Mouse (Mus musculus) urinary bladder, adult 18-20 months (tissue): ENCODE results near the gene Mc3r.

Source experiments
- DNase-seq, 2 experiments: peaks; one replicate each; pipeline ENCODE4 v3.0.0; 2022; ENCODE audit warnings: low spot score in 2 of 2, mixed read lengths in 2 of 2

The Mc3r gene

GRCm38 (mm10) chr2:172249336-172249735 lies 1.0 kb downstream of the Mc3r start:
- no peak for DNase-seq

DNA sequence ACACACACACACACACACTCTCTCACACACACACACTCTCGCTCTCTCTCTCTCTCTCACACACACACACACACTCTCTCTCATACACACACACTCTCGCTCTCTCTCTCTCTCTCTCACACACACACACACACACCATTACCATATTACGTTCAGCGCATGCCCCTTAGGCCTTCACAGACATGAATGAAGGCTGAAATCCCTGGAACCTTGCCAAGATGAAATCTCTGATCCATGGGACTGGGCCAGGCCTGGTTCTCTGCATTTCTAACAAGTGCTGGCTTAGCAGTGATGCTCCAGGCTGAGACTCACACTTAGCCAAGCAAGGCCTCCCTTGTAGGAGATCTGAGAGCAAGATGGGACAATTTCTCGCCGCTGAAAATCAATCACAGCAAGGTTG lies 8.1 kb downstream of the Mc3r start:
- no peak for DNase-seq

DNA sequence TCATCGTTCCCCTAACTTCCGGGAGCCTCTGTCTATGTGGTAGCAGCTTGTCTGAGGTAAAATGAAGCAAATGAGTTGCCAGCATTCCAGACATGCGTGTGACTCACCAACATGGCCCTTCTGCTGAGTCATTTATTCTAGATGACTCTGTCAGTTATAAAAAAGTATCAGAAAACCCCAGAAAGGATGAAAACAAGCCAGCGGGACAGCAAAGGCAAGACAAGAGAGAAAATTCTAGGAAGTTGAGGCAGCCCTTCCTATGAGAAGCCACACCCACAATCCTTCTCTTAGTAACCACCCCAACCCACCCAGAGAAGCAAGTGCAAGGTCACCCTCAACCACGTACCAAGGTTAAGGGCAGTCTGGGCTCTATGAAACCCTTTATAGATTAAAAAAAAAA lies 8.7 kb downstream of the Mc3r start:
- DNase-seq = no peak

GRCm38 (mm10) chr2:172257471-172258065 lies 9.3 kb downstream of the Mc3r start:
- DNase-seq = no peak

DNA sequence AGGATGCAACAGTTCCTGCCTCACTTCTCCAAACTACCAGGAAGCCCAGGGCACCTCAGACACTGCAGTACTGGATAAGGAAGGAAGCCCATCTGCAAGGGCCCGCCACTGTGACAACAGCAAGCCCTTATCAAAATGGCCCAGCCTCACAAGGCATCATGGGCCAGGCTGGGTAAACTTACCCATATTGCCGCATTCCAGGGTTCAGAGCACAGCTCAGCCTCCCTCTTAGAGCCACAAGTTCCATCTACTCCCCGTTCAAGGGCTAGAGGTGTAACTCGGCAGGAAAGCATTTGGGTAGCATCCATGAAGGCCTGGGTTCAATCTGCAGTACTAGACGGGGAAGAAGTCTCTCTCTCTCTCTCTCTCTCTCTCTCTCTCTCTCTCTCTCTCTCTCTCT lies 11.8 kb downstream of the Mc3r start:
- no peak for DNase-seq

- DNase-seq = no peak
These were observed 13.1 kb downstream of the Mc3r start for GRCm38 (mm10) chr2:172261441-172261840.

DNA sequence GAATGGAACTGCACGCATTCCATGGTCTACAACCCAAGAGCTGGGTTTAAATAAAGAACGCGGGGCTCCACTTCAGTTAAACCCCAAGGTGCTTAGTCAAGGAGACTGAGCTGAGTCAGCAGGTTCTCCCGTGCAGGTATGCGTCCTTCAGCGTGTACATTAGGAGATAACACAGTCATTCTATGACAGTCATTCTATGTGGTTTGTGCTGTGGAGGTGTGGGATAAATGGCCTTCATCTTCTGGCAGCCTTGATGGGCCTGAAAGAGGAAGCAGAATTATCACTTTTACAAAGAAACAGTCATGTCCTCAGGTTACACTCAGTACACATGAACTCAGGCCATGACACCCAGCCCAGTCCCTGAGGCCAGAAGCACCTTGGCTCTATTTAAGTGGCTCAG lies 14.9 kb downstream of the Mc3r start:
- no peak for DNase-seq

- DNase-seq = no peak
These were observed 21.6 kb downstream of the Mc3r start for GRCm38 (mm10) chr2:172269907-172270306.

GRCm38 (mm10) chr2:172270485-172270944 lies 22.2 kb downstream of the Mc3r start:
- DNase-seq = no peak

GRCm38 (mm10) chr2:172270974-172271697 lies 22.8 kb downstream of the Mc3r start:
- no peak for DNase-seq

GRCm38 (mm10) chr2:172274662-172275061 lies 26.4 kb downstream of the Mc3r start:
- DNase-seq = no peak

DNA sequence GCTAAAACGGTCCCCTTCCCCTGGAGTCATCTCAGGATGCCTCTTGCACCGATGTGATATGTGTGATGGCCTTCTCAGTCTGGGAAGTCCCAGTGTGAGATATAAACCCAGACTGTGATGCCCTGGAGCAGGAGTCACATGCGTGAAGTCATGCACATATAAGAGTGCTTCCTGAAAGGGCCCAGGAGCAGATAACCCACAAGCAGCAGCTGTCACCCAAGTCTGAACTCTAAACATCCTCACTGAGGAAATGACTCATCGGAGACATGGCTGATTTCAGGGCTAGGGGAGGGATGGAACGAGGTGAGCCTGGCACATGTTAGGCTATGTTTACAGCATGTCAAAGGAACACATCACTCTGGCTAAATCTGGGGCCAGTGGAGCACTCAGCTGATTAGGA lies 27.9 kb downstream of the Mc3r start:
- DNase-seq = no peak

GRCm38 (mm10) chr2:172278979-172279378 lies 30.7 kb downstream of the Mc3r start:
- DNase-seq = no peak

- DNase-seq = no peak
These were observed 33.9 kb downstream of the Mc3r start for GRCm38 (mm10) chr2:172282071-172282710.

DNA sequence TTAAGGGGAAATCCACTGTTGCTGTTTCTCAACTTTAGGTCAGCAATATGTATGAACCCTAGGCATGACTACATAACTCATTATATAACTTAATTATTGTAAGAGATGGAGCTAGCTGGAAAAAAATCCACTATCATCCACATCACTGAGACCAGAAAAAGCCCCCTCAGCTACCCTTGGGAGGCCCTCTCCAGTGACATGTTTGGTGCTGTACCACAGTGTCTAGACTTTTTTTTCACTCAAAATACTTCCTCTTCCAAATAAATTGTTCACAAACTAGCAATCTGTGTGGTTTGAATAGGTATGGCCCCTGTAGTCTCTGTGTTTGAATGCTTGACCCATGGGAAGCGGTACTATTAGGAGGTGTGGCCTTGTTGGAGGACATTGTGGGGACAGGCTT lies 39.4 kb downstream of the Mc3r start:
- DNase-seq = no peak

DNA sequence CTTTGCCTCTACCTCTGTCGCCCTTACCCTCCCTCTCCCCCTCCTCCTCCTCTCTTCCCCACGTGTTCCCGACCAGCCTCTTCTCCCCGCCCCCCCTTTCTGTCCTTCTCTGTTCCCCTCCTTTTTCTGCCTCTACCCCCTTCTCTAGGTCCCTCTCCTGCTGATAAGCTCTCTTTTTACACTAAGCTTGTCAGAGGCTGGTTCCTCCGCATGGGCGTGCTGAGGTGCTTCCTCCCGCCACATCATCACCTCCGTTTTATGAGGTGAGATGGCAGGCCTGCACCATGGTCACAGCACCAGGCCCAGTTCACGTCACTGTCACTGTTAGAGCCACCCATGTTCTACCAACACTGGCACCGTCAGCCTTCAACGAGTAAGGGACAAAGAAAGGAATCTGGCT lies 40.7 kb downstream of the Mc3r start:
- DNase-seq = no peak

DNA sequence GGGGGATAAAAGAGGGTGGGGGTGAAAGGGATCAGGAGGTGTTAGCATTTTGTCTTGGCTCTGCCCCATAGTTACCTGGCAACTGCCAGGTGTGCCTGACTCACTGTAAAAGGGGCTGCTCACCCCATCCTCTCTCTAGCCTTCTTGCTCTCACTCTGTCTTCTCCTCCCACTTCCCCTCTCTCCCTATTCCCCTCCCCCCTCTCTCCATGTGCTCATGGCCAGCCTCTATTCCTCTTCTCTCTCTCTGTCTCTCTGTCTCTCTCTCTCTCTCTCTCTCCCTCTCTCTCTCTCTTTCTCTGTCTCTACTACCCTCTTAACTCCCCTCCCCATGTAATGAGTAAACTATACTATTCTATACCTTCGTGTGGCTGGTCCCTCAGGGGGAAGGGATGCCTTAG lies 41.3 kb downstream of the Mc3r start:
- DNase-seq = no peak

DNA sequence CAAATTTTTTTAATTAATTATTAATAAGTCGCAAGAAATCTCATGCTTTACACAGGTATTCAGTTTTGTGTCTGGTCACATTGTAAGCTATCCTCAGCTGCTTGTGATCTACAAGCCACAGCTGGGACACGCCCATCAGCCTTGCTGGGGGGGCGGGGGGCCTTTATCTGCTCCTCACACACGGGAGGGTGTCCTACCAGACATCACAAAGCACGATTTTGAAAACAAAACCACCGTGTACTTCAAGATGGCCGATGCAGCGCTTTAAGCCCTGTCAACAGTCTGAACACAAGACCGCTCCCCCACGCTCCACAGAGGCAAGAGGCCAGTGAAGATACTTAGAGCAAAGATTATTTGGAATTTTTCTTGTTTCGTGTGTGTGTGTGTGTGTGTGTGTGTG lies 42.2 kb downstream of the Mc3r start:
- no peak for DNase-seq

DNA sequence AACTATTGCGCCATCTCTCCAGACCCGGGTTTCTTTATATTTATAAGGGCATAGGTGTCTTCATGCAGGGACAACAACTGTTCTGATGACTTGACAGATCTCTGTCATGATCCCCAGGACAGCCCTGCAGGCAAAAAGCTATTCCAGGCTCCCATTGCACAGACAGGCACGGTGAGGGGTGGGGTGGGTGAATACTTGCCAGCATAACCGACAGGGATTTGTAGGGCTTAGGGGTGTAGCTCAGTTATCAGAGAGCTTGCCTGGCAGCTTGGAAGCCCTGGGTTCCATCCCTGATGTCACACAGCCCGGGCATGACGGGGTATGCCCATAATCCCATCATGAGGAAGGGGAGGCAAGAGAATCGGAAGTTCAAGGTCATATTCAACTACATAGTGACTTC lies 42.7 kb downstream of the Mc3r start:
- DNase-seq = no peak

GRCm38 (mm10) chr2:172291755-172292524 lies 43.6 kb downstream of the Mc3r start:
- no peak for DNase-seq

- DNase-seq = no peak
These were observed 44.5 kb downstream of the Mc3r start for GRCm38 (mm10) chr2:172292525-172293405.
